Mouse (Mus musculus): ENCODE measurements around the gene Tnip1. TPM values are rescaled to one million over a fixed set of nuclear protein-coding genes. Genes with fewer than 3 reads are reported as not detected.
A peak's percentile ranks its signal among the peaks of the same experiment; 100 is the strongest.

The Tnip1 gene
- polyA plus RNA-seq, 1 experiment from 2014 or later, result 17.6 TPM

DNA sequence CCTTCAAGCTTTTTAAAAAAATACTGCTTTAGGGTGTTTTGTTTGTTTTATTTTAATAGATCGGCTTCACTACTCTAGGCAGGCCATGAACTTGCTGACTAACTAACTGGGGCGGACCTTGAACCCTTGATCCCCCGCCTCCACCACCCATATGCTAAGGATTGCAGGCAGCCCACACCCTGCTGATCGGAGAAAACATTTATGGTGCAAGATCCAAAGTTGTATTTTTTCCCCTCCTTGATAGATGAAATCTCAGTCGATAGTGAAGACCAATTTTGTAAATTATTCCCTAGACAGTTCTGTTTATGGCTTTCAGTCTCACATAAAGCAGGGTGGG, 95.7 kb downstream of the Tnip1 start:
- TF ChIP-seq CTCF (IDR thresholded peaks at IDR 0.05), result no peak
- TF ChIP-seq EP300 (IDR thresholded peaks at IDR 0.05), result no peak
- DNase-seq (ENCODE audit: low spot score), result peak; percentile 69
- Histone ChIP-seq H3K27ac (ENCODE audit: low read length) (peak overlapping the region; percentile 93), H3K27me3 (replicated peaks; ENCODE audit: insufficient read depth, low read length) (no peaks in the 10 kb centered on the region), H3K9me3 (ENCODE audit: low read length) (no peaks in the 10 kb centered on the region), H3K4me3 (ENCODE audit: low read depth, low read length) (peak overlapping the region; percentile 82), H3K4me2 (replicated peaks; ENCODE audit: low read depth, low read length) (peak overlapping the region; percentile 83), H3K9ac (replicated peaks; ENCODE audit: low read depth) (peak overlapping the region; percentile 78), H3K4me1 (ENCODE audit: insufficient read depth, low read depth, low read length) (no peaks in the 10 kb centered on the region), H3K36me3 (ENCODE audit: insufficient read depth, low read length) (peaks cover 11% of the 10 kb centered on the region; the same call in 1 of the 2 replicates)
- 1% methylated on average over 5 of the region's 5 CpGs for WGBS
- ATAC-seq, result peak; percentile 13; the same call in 1 of the 2 replicates

DNA sequence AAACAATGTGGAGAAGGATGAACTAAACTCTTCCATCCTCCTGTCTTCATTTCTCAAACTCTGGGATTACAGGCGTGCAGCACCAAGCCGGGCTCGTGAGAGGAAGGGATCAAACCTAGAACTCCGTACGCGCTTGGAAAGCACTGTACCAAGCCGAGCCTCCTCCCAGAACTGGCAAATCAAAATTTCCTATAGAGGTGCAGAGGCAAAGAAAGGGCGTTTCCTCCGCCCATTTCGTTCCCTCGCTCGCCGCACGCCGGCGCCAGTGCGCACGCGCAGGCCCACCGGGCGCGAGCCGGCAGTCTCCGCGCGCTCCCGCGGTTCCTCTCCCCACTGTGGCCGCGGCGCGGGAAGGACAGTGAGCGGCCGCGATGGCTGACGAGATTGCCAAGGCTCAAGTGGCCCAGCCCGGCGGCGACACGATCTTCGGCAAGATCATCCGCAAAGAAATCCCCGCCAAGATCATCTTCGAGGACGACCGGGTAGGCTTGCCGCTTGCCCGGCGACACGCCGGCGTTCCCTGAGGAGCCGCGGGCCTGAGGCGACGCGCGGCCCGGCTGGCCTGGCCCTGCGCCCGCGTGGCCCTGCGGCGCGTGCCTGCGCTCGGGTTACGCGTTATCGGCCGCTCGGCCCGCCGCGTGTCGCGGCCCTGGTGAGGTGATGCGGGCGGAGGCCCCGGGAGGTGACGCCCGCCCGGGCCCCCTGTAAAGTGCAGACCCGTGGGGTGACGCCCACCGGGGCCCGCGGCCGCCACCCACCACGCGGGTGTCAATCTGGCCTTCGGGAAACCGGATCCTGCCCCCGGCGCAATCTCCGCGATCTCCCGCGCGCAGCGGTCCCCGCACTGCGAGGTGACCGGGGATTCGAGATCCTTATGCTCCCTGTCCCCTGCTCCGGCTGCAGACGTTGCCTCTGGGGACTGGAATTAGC, 96.3 kb downstream of the Tnip1 start, which contains the start of gene Hint1:
TSS of gene Hint1 (plus strand) at position 265 of the 930 bp plus-strand sequence.
- TF ChIP-seq EP300 (IDR thresholded peaks at IDR 0.05) (no peak), CTCF (IDR thresholded peaks at IDR 0.05) (peak; percentile 62)
- DNase-seq (ENCODE audit: low spot score), result peak; percentile 95
- peak within 1 kb of the TSS; percentile 82 for H3K4me3 ChIP-seq (ENCODE audit: low read depth, low read length)
- WGBS, result under 1% methylated on average over 68 of the region's 107 CpGs
- peak within 1 kb of the TSS; percentile 78 for H3K9ac ChIP-seq (replicated peaks; ENCODE audit: low read depth)
- ATAC-seq, result peak; percentile 90
- H3K4me2 ChIP-seq (replicated peaks; ENCODE audit: low read depth, low read length), result peak within 1 kb of the TSS; percentile 83
- peaks cover 5% of the 10 kb centered on the region; the same call in 1 of the 2 replicates for H3K36me3 ChIP-seq (ENCODE audit: insufficient read depth, low read length)
- H3K9me3 ChIP-seq (ENCODE audit: low read length), result no peaks in the 10 kb centered on the region
- peak within 1 kb of the TSS; percentile 93 for H3K27ac ChIP-seq (ENCODE audit: low read length)
- no peaks in the 10 kb centered on the region for H3K27me3 ChIP-seq (replicated peaks; ENCODE audit: insufficient read depth, low read length)
- H3K4me1 ChIP-seq (ENCODE audit: insufficient read depth, low read depth, low read length), result no peaks in the 10 kb centered on the region

DNA sequence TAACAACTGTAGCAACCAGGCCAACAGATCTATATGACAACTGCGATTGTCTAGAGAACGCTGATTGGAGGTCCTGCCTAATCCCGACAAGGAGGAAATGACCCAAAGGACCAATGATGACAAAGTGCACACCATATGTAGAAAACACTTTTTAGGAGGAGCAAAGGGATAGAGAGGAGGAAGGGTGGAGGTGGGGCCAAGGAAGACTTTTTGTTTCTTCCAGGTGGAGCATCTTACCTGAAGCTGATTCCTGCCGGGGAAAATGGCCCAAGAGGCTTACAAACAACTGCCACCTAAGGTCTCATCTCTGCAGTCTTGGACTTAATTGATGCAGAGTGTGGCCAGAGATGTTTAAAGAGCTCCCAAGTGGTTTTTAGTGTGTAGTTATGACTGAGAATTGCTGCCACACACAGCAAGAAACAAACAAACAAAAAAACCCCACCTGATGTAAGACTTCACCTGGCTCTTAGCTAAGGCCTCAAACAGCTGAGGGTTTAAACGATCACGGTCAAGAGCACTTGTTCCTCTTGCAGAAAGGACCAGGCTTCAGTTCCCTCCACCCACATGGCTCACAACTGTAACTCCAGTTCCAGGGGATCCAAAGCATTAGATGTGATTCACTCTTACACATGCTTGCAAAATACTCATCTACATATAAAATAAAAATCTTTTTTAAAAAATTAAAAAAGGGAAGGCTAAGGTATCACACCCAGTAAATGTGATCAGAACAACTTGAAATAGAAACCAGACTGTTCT, 97.2 kb downstream of the Tnip1 start:
- TF ChIP-seq EP300 (IDR thresholded peaks at IDR 0.05) (no peak), CTCF (IDR thresholded peaks at IDR 0.05) (no peak)
- 66% methylated on average over 6 of the region's 6 CpGs for WGBS

DNA sequence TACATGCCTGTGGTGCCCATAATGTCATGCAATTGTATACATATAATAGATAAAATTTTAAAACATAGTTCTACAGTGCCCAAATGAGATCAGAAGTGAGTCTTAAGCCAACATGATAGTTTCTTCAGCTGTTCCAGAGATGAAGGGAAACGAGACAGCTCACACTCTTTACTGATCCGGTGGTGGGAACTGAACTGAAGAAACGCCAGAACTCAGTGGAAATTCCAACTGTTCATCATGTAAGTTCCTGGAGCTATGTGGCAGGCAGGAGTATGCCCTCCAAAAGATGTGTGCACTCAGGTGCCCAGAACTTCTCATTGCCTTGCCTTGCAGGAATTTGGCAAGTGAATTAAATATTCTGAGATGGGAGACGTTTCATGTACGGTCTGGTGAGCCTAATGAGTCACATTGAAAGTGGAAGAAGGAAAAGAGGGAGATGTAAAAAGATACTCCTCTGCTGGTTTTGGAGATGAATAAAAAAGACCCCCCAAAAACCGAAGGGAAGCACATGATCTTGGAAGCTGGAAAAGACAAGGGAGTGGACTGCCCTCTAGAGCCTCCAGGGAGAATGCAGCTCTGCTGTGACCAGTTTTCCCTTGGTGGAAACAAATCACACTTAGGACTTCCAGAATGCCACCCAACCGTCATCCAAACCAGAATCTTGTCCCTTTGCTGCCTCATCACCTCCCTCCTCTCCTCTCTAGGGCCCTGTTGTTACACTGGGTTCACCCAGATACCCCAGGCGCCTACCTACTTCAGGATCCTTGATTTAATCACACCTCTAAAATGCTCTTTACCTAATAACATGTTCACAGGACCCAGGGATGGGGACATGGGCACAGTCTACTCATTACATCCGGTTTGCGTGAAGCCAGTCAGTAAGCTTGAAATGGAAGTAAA, 99.8 kb downstream of the Tnip1 start:
- Histone ChIP-seq H3K4me2 (replicated peaks; ENCODE audit: low read depth, low read length) (no peak overlapping the region), H3K4me1 (ENCODE audit: insufficient read depth, low read depth, low read length) (no peaks in the 10 kb centered on the region), H3K36me3 (ENCODE audit: insufficient read depth, low read length) (no peaks in the 10 kb centered on the region), H3K4me3 (ENCODE audit: low read depth, low read length) (no peak overlapping the region), H3K9ac (replicated peaks; ENCODE audit: low read depth) (no peak overlapping the region), H3K27ac (ENCODE audit: low read length) (no peak overlapping the region), H3K9me3 (ENCODE audit: low read length) (no peaks in the 10 kb centered on the region), H3K27me3 (replicated peaks; ENCODE audit: insufficient read depth, low read length) (no peaks in the 10 kb centered on the region)
- WGBS, result 38% methylated on average over 10 of the region's 10 CpGs
- no peak for ATAC-seq
- DNase-seq (ENCODE audit: low spot score), result peak; percentile 69
- TF ChIP-seq CTCF (IDR thresholded peaks at IDR 0.05) (peak; percentile 87), EP300 (IDR thresholded peaks at IDR 0.05) (no peak)

More for the DNA sequence above, 97.2 kb downstream of the Tnip1 start:
- DNase-seq (ENCODE audit: low spot score) (no peak), ATAC-seq (no peak)
- Histone ChIP-seq H3K4me2 (replicated peaks; ENCODE audit: low read depth, low read length) (peak overlapping the region; percentile 83), H3K27ac (ENCODE audit: low read length) (peak overlapping the region; percentile 93), H3K4me1 (ENCODE audit: insufficient read depth, low read depth, low read length) (no peaks in the 10 kb centered on the region), H3K9ac (replicated peaks; ENCODE audit: low read depth) (peak overlapping the region; percentile 78; the same call in 1 of the 2 replicates), H3K36me3 (ENCODE audit: insufficient read depth, low read length) (no peaks in the 10 kb centered on the region), H3K4me3 (ENCODE audit: low read depth, low read length) (peak overlapping the region; percentile 82), H3K9me3 (ENCODE audit: low read length) (no peaks in the 10 kb centered on the region), H3K27me3 (replicated peaks; ENCODE audit: insufficient read depth, low read length) (no peaks in the 10 kb centered on the region)

DNA sequence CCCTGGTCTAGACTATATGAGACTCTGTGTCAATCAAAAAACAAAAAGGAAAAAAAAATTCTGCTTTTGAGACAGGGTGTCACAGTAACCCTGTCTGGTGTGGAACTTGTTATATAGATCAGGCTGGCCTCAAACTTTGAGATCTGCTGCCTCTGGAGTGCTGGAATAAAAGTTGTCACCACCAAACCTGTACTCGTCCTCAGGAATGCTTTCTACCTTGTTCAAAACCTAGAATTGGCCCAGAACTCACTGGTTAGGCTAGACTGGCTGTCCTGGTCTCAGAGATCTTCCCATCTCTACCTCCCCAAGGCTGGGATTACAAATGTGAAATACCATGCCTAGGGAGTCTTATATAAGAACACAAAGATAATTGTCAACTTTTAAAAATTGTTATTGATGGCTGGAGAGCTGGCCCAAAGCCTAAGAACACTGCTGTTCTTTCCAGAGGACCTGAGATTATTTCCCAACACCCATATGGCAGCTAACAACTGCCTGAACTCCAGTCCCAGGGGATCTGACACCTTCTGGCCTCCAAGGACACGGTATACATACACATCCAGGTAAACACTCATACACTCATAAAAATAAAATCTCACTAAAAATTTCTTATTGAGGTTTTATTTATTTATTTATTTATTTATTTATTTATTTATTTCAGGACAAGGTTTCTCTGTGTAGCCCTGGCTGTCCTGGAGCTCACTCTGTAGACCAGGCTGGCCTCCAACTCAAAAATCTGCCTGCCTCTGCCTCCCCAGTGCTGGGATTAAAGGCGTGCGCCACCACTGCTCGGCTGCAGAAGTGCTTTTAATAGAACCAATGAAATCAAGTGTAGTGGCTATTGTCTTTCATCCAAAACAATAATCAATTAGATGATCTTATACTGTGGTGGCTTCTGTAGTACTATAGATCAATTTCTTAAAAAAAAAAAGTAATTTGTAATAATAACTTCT, 101.0 kb downstream of the Tnip1 start:
- H3K4me3 ChIP-seq (ENCODE audit: low read depth, low read length), result no peak overlapping the region
- ATAC-seq (no peak), DNase-seq (ENCODE audit: low spot score) (no peak)
- H3K4me1 ChIP-seq (ENCODE audit: insufficient read depth, low read depth, low read length), result no peaks in the 10 kb centered on the region
- H3K36me3 ChIP-seq (ENCODE audit: insufficient read depth, low read length), result no peaks in the 10 kb centered on the region
- no peak overlapping the region for H3K9ac ChIP-seq (replicated peaks; ENCODE audit: low read depth)
- peak overlapping the region; percentile 89; the same call in 1 of the 2 replicates for H3K27ac ChIP-seq (ENCODE audit: low read length)
- no peaks in the 10 kb centered on the region for H3K9me3 ChIP-seq (ENCODE audit: low read length)
- TF ChIP-seq EP300 (IDR thresholded peaks at IDR 0.05), result no peak
- no peak for TF ChIP-seq CTCF (IDR thresholded peaks at IDR 0.05)
- H3K4me2 ChIP-seq (replicated peaks; ENCODE audit: low read depth, low read length), result no peak overlapping the region
- 84% methylated on average over 5 of the region's 5 CpGs for WGBS
- H3K27me3 ChIP-seq (replicated peaks; ENCODE audit: insufficient read depth, low read length), result no peaks in the 10 kb centered on the region

Other genes with a start within 250 kb of the Tnip1 start
- 56.3 and 62.5 TPM in 2 replicates for gene Cdc42se2, start 175.2 kb downstream of the Tnip1 start, polyA plus RNA-seq (2015; fragmentation: Nextera tagmentation; extraction: Ambion mirVana)
- gene Lyrm7, start 102.0 kb downstream of the Tnip1 start, polyA plus RNA-seq (2015; fragmentation: Nextera tagmentation; extraction: Ambion mirVana), result 2.3 and 3.1 TPM in 2 replicates
- 500 and 528 TPM in 2 replicates for gene Hint1, start 96.5 kb downstream of the Tnip1 start, polyA plus RNA-seq (2015; fragmentation: Nextera tagmentation; extraction: Ambion mirVana)
- gene Gpx3, start 60.5 kb downstream of the Tnip1 start, polyA plus RNA-seq (2015; fragmentation: Nextera tagmentation; extraction: Ambion mirVana), result 342 and 535 TPM in 2 replicates
- gene Anxa6, start 70.5 kb upstream of the Tnip1 start, polyA plus RNA-seq (2015; fragmentation: Nextera tagmentation; extraction: Ambion mirVana), result 228 and 265 TPM in 2 replicates
- 1.4 and 1.8 TPM in 2 replicates for gene Ccdc69, start 115.2 kb upstream of the Tnip1 start, polyA plus RNA-seq (2015; fragmentation: Nextera tagmentation; extraction: Ambion mirVana)
- gene Gm2a, start 135.2 kb upstream of the Tnip1 start, polyA plus RNA-seq (2015; fragmentation: Nextera tagmentation; extraction: Ambion mirVana), result 23.6 and 26.6 TPM in 2 replicates
- gene Slc36a3, start 188.8 kb upstream of the Tnip1 start, polyA plus RNA-seq (2015; fragmentation: Nextera tagmentation; extraction: Ambion mirVana), result 0.07 TPM in 1 of 2 replicates, not detected in the other
- 25.4 and 32.4 TPM in 2 replicates for gene Slc36a2, start 222.2 kb upstream of the Tnip1 start, polyA plus RNA-seq (2015; fragmentation: Nextera tagmentation; extraction: Ambion mirVana)
- 1.7 and 1.8 TPM in 2 replicates for gene Slc36a1, start 241.4 kb upstream of the Tnip1 start, polyA plus RNA-seq (2015; fragmentation: Nextera tagmentation; extraction: Ambion mirVana)

All from lung, postnatal 0 days (tissue).